Mouse (Mus musculus): Measurements from ENCODE around the gene Siah3. TPM values are rescaled to one million over a fixed set of nuclear protein-coding genes. Genes with fewer than 3 reads are reported as not detected.

The Siah3 gene
- polyA plus RNA-seq, 1 experiment from 2014 or later: 0.08 TPM

- Histone ChIP-seq H3K4me3 (replicated peaks) (no peak overlapping the region), H3K9ac (no peak overlapping the region), H3K4me1 (0 out of 2 replicates have a peak, but pooled peaks cover 4% of the 10 kb centered on the region), H3K4me2 (no peak overlapping the region), H3K9me3 (no peaks in the 10 kb centered on the region), H3K27me3 (replicated peaks) (no peaks in the 10 kb centered on the region), H3K36me3 (no peaks in the 10 kb centered on the region), H3K27ac (no peak overlapping the region)
- ATAC-seq (ENCODE audit: insufficient read depth, low FRiP score, low read depth): no peak
- WGBS: 74% methylated on average over 9 of the region's 9 CpGs
These were observed 17.5 kb downstream of the Siah3 start for GRCm38 (mm10) chr14:75473061-75473930.

GRCm38 (mm10) chr14:75475887-75476286 lies 20.1 kb downstream of the Siah3 start:
- no peaks in the 10 kb centered on the region for H3K9me3 ChIP-seq
- no peak overlapping the region for H3K27ac ChIP-seq
- 92% methylated on average over 2 of the region's 2 CpGs for WGBS
- H3K27me3 ChIP-seq (replicated peaks): no peaks in the 10 kb centered on the region
- no peak overlapping the region for H3K4me3 ChIP-seq (replicated peaks)
- no peak for ATAC-seq (ENCODE audit: insufficient read depth, low FRiP score, low read depth)
- no peak overlapping the region for H3K4me2 ChIP-seq
- no peak overlapping the region for H3K9ac ChIP-seq
- no peaks in the 10 kb centered on the region for H3K36me3 ChIP-seq
- 0 out of 2 replicates have a peak, but pooled peaks cover 4% of the 10 kb centered on the region for H3K4me1 ChIP-seq

- Histone ChIP-seq H3K9me3 (no peaks in the 10 kb centered on the region), H3K4me3 (replicated peaks) (no peak overlapping the region), H3K4me2 (no peak overlapping the region), H3K36me3 (no peaks in the 10 kb centered on the region), H3K27ac (no peak overlapping the region), H3K4me1 (no peaks in the 10 kb centered on the region), H3K9ac (no peak overlapping the region), H3K27me3 (replicated peaks) (no peaks in the 10 kb centered on the region)
- WGBS: 76% methylated on average over 15 of the region's 15 CpGs
- ATAC-seq (ENCODE audit: insufficient read depth, low FRiP score, low read depth): no peak
These were observed 26.7 kb downstream of the Siah3 start for GRCm38 (mm10) chr14:75482231-75483175.

GRCm38 (mm10) chr14:75483176-75483546 lies 27.4 kb downstream of the Siah3 start:
- H3K4me3 ChIP-seq (replicated peaks): no peak overlapping the region
- H3K9me3 ChIP-seq: no peaks in the 10 kb centered on the region
- H3K27ac ChIP-seq: no peak overlapping the region
- H3K36me3 ChIP-seq: no peaks in the 10 kb centered on the region
- H3K4me2 ChIP-seq: no peak overlapping the region
- no peaks in the 10 kb centered on the region for H3K27me3 ChIP-seq (replicated peaks)
- no peaks in the 10 kb centered on the region for H3K4me1 ChIP-seq
- no peak overlapping the region for H3K9ac ChIP-seq
- no peak for ATAC-seq (ENCODE audit: insufficient read depth, low FRiP score, low read depth)
- WGBS: 83% methylated on average over 6 of the region's 6 CpGs

GRCm38 (mm10) chr14:75487932-75488331 lies 32.1 kb downstream of the Siah3 start:
- WGBS: 75% methylated on average over 7 of the region's 7 CpGs
- Histone ChIP-seq H3K9me3 (no peaks in the 10 kb centered on the region), H3K27ac (no peak overlapping the region), H3K9ac (no peak overlapping the region), H3K36me3 (no peaks in the 10 kb centered on the region), H3K4me3 (replicated peaks) (no peak overlapping the region), H3K4me1 (no peaks in the 10 kb centered on the region), H3K27me3 (replicated peaks) (no peaks in the 10 kb centered on the region), H3K4me2 (no peak overlapping the region)
- no peak for ATAC-seq (ENCODE audit: insufficient read depth, low FRiP score, low read depth)

GRCm38 (mm10) chr14:75493555-75494194 lies 37.9 kb downstream of the Siah3 start:
- H3K4me2 ChIP-seq: no peak overlapping the region
- no peak overlapping the region for H3K27ac ChIP-seq
- no peaks in the 10 kb centered on the region for H3K27me3 ChIP-seq (replicated peaks)
- H3K9ac ChIP-seq: no peak overlapping the region
- H3K36me3 ChIP-seq: no peaks in the 10 kb centered on the region
- ATAC-seq (ENCODE audit: insufficient read depth, low FRiP score, low read depth): no peak
- no peak overlapping the region for H3K4me3 ChIP-seq (replicated peaks)
- H3K4me1 ChIP-seq: no peaks in the 10 kb centered on the region
- no peaks in the 10 kb centered on the region for H3K9me3 ChIP-seq
- WGBS: 80% methylated on average over 14 of the region's 14 CpGs

DNA sequence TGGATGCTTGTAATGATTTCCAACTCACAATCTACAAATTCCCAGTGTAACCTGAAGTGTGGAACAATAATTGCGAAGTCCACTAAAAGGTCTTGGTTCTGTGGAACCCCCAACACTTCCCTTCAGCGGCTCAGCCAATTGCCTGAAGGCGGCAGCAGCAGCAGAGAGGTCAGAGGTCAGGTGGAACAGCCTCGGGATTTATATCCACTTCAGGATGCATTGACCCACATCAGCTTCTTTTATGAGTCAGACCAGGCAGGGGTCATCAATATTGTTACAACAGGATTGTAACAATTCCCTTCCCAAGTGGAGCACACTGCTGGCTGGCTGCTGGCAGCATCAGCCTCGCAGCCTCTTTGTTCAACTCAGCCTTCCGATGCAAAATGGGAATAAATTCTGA lies 39.1 kb downstream of the Siah3 start:
- H3K4me1 ChIP-seq: no peaks in the 10 kb centered on the region
- 62% methylated on average over 6 of the region's 6 CpGs for WGBS
- H3K4me2 ChIP-seq: no peak overlapping the region
- no peak for ATAC-seq (ENCODE audit: insufficient read depth, low FRiP score, low read depth)
- no peaks in the 10 kb centered on the region for H3K36me3 ChIP-seq
- no peak overlapping the region for H3K4me3 ChIP-seq (replicated peaks)
- no peaks in the 10 kb centered on the region for H3K9me3 ChIP-seq
- H3K9ac ChIP-seq: no peak overlapping the region
- H3K27ac ChIP-seq: no peak overlapping the region
- H3K27me3 ChIP-seq (replicated peaks): no peaks in the 10 kb centered on the region

DNA sequence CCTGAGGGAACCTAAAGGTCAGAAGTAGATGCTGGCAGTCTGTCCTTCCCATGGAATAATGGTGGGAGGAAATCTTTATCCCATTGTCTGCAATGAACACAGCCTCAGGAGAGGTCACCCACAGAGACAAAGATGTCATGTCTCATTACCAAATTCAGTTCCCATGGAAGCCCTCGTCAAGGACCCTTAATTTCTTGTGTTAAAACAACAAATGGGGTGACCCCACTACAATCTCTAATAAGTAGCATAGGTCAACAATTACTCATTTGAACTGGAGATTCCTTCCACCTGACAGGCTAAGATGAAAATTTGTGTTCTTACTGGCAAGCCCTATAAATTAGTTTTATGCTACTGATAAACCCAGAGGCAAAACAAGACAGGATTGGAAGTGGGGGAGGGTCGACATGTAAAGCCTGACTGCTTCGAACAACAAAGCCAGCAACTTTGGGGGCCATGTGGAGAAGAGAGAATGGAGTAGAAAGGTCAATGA lies 45.8 kb downstream of the Siah3 start:
- H3K27ac ChIP-seq: no peak overlapping the region
- ATAC-seq (ENCODE audit: insufficient read depth, low FRiP score, low read depth): no peak
- no peaks in the 10 kb centered on the region for H3K4me1 ChIP-seq
- no peak overlapping the region for H3K9ac ChIP-seq
- no peaks in the 10 kb centered on the region for H3K36me3 ChIP-seq
- no peak overlapping the region for H3K4me2 ChIP-seq
- no peaks in the 10 kb centered on the region for H3K9me3 ChIP-seq
- no peak overlapping the region for H3K4me3 ChIP-seq (replicated peaks)
- 60% methylated on average over 3 of the region's 3 CpGs for WGBS
- no peaks in the 10 kb centered on the region for H3K27me3 ChIP-seq (replicated peaks)

DNA sequence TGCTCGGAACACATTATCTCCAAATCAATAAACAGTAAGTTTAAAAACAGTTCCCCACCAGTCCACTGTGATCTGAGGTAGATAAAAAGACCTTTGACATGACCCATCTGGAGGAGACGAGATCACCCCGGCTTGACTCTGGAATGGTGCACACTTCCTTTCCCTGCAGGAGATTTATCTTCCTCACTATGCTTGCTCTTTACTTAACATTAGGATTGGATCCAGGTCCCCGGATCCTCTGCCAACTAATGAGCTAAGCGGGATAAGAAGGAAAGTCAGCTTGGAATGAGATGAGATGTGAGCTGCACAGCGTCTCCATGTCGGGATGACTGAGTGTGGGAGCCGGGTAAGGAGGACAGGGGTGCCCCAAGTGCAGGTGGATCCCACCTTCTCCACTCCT lies 46.7 kb downstream of the Siah3 start:
- 40% methylated on average over 8 of the region's 8 CpGs for WGBS
- no peak overlapping the region for H3K4me3 ChIP-seq (replicated peaks)
- H3K36me3 ChIP-seq: no peaks in the 10 kb centered on the region
- H3K4me1 ChIP-seq: no peaks in the 10 kb centered on the region
- ATAC-seq (ENCODE audit: insufficient read depth, low FRiP score, low read depth): 0 out of 2 replicates have a peak, but pooled peaks have one; percentile 35
- H3K4me2 ChIP-seq: no peak overlapping the region
- H3K9me3 ChIP-seq: no peaks in the 10 kb centered on the region
- H3K9ac ChIP-seq: no peak overlapping the region
- no peak overlapping the region for H3K27ac ChIP-seq
- no peaks in the 10 kb centered on the region for H3K27me3 ChIP-seq (replicated peaks)

DNA sequence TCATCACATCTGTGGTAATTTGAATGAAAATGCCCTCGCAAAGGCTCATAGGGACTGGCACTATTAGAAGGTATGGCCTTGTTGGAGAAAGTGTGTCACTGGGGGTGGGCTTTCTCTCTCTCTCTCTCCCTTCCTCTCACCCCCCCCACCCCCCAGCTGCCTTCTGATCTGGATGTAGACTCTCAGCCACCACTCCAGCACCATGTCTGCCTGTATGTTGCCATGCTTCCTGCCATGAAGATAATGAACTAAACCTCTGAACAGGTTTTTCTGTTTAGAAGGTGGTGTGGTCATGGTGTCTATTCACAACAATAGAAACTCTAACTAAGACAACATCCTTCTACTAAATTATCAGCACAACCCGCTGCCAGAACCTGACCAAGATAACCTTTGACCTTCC lies 48.5 kb downstream of the Siah3 start:
- Histone ChIP-seq H3K4me2 (no peak overlapping the region), H3K4me1 (no peaks in the 10 kb centered on the region), H3K27ac (no peak overlapping the region), H3K9ac (no peak overlapping the region), H3K36me3 (no peaks in the 10 kb centered on the region), H3K27me3 (replicated peaks) (no peaks in the 10 kb centered on the region), H3K4me3 (replicated peaks) (no peak overlapping the region), H3K9me3 (no peaks in the 10 kb centered on the region)
- no peak for ATAC-seq (ENCODE audit: insufficient read depth, low FRiP score, low read depth)
- WGBS: 47% methylated on average over 2 of the region's 2 CpGs

DNA sequence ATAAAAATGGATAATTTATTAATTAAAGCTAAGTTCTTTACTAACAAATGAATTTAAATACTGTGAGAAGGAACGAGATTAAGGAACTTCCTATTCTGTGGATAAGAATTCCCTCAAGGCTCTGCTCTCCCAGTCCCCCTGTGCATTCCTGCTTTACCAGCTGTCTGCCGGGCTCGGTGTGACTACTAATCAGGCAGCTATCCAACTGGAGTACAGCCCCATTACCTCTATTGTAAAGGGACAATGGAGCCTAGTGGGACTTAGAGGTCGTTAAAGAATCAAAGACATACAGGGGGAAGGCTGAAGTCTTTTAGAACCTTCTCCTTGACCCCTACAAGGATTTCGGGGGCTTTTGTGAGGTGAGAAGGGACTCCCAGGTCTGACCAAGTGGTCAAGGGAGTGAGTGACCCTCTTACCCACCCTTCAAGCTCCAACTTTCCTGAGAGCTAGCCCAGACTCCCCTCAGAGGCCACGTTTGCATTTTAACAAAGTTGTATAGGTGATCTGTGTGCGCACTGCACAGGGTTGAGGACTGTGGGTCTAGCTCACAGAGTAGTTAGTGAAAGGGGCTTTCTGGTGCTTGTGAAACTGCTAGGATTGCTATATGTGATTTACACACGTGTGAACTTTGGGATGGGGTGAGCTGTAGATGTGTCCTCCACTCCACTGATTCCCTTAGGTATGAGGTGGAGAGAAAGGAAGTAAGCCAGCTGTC lies 49.5 kb downstream of the Siah3 start:
- Histone ChIP-seq H3K4me1 (no peaks in the 10 kb centered on the region), H3K9me3 (no peaks in the 10 kb centered on the region), H3K4me3 (replicated peaks) (no peak overlapping the region), H3K27ac (no peak overlapping the region), H3K9ac (no peak overlapping the region), H3K36me3 (no peaks in the 10 kb centered on the region), H3K4me2 (no peak overlapping the region), H3K27me3 (replicated peaks) (no peaks in the 10 kb centered on the region)
- WGBS: 46% methylated on average over 8 of the region's 8 CpGs
- ATAC-seq (ENCODE audit: insufficient read depth, low FRiP score, low read depth): no peak

Data from stomach, embryonic 15.5 days (tissue).